Comparison of ENCODE assay signal across 26 mouse cellular contexts in genomic region chr10:60467752-60468151, GRCm38 (mm10).
DNase-seq lines count a peak whose midpoint lies in the region; ATAC-seq lines count a peak whose summit lies in the region.
"Had no signal": no experiment of that assay in that cellular context is flagged by ENCODE, and none has a peak within 500 bp of the region (broad histone marks: within the 10 kb centered on the region; RNA-seq: fewer than 3 reads in every experiment).

No protein-coding gene starts in this region.

- H3K4me2 ChIP-seq in kidney, embryonic 15.5 days = no peak overlapping the region
- H3K4me2 ChIP-seq: forebrain, embryonic 13.5 days; heart, embryonic 12.5 days; heart, embryonic 15.5 days; hindbrain, embryonic 14.5 days had no signal

- no peaks in the 10 kb centered on the region for H3K9me3 ChIP-seq in kidney, embryonic 15.5 days (replicated peaks)
- H3K9me3 ChIP-seq in embryonic facial prominence, embryonic 10.5 days = no peaks in the 10 kb centered on the region
- H3K9me3 ChIP-seq: forebrain, embryonic 10.5 days; forebrain, embryonic 13.5 days; heart, embryonic 12.5 days; heart, embryonic 15.5 days; hindbrain, embryonic 10.5 days had no signal

- ATAC-seq in kidney, embryonic 15.5 days (replicated peaks; ENCODE audit: low FRiP score) = peak; percentile 88
- ATAC-seq: CD4-positive, CD25-positive, alpha-beta regulatory T cell, adult 4 months; forebrain, embryonic 13.5 days; forebrain, embryonic 16.5 days; hindbrain, postnatal 0 days had no signal

- no peaks in the 10 kb centered on the region for H3K36me3 ChIP-seq in kidney, embryonic 15.5 days
- H3K36me3 ChIP-seq in embryonic facial prominence, embryonic 10.5 days (replicated peaks) = no peaks in the 10 kb centered on the region
- H3K36me3 ChIP-seq: forebrain, embryonic 10.5 days; heart, embryonic 12.5 days; heart, embryonic 15.5 days; hindbrain, embryonic 10.5 days had no signal

- H3K4me1 ChIP-seq in kidney, embryonic 15.5 days = peaks cover 11% of the 10 kb centered on the region; the same call in 1 of the 2 replicates
- H3K4me1 ChIP-seq in embryonic facial prominence, embryonic 10.5 days = peaks cover 25% of the 10 kb centered on the region
- H3K4me1 ChIP-seq: heart, embryonic 12.5 days; heart, embryonic 15.5 days had no signal

- no peak for DNase-seq in kidney, postnatal 25 days
- peak; percentile 35 to 54 for DNase-seq in kidney, postnatal 4 days
- DNase-seq in kidney, postnatal 36 days = no peak
- peak; percentile 16 for DNase-seq in adipocyte (ENCODE audit: low spot score)
- no peak for DNase-seq in embryonic facial prominence, embryonic 10.5 days (ENCODE audit: low spot score)
- DNase-seq: adrenal gland, adult 8-10 months; adrenal gland, postnatal 25 days; cerebellum, adult 11-12 months; cerebellum, adult 8-10 months; cerebellum, postnatal 10 days; cerebellum, postnatal 36 days; embryo, embryonic 11 days; gastrocnemius, postnatal 10 days; gastrocnemius, postnatal 36 days; heart, postnatal 10 days; heart, postnatal 36 days had no signal

- no peak overlapping the region for H3K4me3 ChIP-seq in kidney, embryonic 15.5 days (replicated peaks)
- H3K4me3 ChIP-seq in embryonic facial prominence, embryonic 10.5 days = no peak overlapping the region
- H3K4me3 ChIP-seq: forebrain, embryonic 10.5 days; forebrain, embryonic 13.5 days; heart, embryonic 12.5 days; heart, embryonic 15.5 days; hindbrain, embryonic 10.5 days had no signal

- 0 out of 2 replicates have a peak, but pooled peaks cover 4% of the 10 kb centered on the region for H3K27me3 ChIP-seq in kidney, embryonic 15.5 days
- peaks cover 38% of the 10 kb centered on the region for H3K27me3 ChIP-seq in embryonic facial prominence, embryonic 10.5 days (replicated peaks; ENCODE audit: low read depth, poor library complexity, severe bottlenecking)
- H3K27me3 ChIP-seq: forebrain, embryonic 13.5 days had no signal

- no peak overlapping the region for H3K9ac ChIP-seq in kidney, embryonic 15.5 days
- H3K9ac ChIP-seq: forebrain, embryonic 13.5 days; heart, embryonic 12.5 days; heart, embryonic 15.5 days; hindbrain, embryonic 14.5 days had no signal

- no peak overlapping the region; the same call in 1 of the 2 replicates for H3K27ac ChIP-seq in kidney, embryonic 15.5 days
- 0 out of 2 replicates have a peak overlapping the region, but pooled peaks have one; percentile 14 for H3K27ac ChIP-seq in embryonic facial prominence, embryonic 10.5 days (replicated peaks)
- H3K27ac ChIP-seq: forebrain, embryonic 10.5 days; forebrain, embryonic 13.5 days; heart, embryonic 15.5 days; hindbrain, embryonic 10.5 days; hindbrain, embryonic 14.5 days; hindbrain, postnatal 0 days had no signal

- 17% methylated on average over 4 of the region's 4 CpGs for WGBS in kidney, embryonic 15.5 days
- WGBS in embryonic facial prominence, embryonic 10.5 days = 30% methylated on average over 4 of the region's 4 CpGs

Comparison
In these comparisons a context has a peak if more than half of its experiments do, and no peak if none do; other contexts are left out.
1. DNase-seq: peak in kidney, postnatal 4 days (2 of 2) and adipocyte (single experiment); none in kidney, postnatal 25 days (0 of 2), kidney, postnatal 36 days (0 of 2) and embryonic facial prominence, embryonic 10.5 days (single experiment).